Mouse (Mus musculus): ENCODE data around the gene Srgap2.

The Srgap2 gene

DNA sequence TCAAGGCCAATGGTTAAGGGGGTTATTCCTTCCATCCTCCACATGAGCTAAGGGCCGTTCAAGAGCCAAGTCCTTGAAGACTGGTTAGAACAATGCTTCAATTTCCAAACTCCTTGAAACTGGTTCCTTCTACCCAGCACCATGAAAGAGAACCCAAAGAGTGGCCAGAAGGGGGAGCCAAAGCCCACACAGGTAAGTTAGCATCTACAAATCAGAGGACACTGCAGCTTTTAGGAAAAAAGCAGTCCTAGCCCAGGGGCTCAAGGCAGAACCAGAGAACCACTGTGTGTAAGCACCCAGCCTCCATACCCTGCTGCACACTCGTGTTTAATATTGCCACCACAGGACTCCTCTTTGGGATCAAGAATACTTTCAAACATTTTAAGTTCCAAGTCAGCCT is 236.5 kb downstream of the Srgap2 start:
- in situ Hi-C loops (cut with MseI, MboI): loop anchor here in 1 of 2 experiments (25.0 kb wide), 1 partner anchor 272 kb away; no protein-coding TSS in a partner anchor

DNA sequence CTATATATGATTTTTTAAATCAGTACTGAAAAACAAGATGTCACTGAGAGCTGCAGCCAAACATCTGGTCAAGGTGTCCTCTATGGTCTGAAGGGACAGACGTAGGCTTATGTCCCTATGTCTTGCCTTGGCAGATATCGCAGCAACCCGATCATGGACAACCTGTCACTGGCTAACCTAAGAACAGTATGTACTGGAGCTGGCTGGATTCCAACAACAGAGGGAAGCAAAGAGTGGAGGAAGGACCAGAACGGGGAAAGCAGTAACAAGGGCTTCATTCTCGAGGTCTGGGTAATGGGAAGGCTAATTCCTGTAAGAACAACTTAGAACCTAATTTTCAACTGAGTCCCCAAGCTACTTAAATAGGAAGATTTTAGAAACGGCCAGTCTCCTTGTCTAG is 238.2 kb downstream of the Srgap2 start:
- in situ Hi-C loops (cut with MseI, MboI): loop anchor here in 1 of 2 experiments (25.0 kb wide), 1 partner anchor 273 kb away; no protein-coding TSS in a partner anchor

DNA sequence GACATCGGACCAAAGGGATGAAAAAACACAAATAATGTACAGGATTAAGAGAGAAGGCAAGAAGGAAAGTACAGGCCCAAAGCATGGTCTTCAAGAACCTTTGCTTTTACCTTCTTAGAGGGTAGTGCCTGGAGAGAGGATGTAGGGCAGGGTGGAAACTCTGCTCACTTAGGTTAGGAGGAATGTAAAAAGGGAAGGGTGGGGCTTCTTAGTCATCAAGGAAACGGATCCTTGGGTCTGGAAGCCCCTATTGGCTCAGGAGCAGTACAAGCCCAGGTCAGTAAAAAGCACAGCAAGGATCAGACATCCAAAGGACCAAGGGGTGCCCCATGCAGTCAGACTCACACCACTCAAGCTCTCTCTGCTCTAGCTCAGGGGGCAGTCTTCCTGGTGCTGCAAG is 239.9 kb downstream of the Srgap2 start:
- in situ Hi-C loops (cut with MseI, MboI): loop anchor here in 1 of 2 experiments (25.0 kb wide), 1 partner anchor 275 kb away; no protein-coding TSS in a partner anchor

DNA sequence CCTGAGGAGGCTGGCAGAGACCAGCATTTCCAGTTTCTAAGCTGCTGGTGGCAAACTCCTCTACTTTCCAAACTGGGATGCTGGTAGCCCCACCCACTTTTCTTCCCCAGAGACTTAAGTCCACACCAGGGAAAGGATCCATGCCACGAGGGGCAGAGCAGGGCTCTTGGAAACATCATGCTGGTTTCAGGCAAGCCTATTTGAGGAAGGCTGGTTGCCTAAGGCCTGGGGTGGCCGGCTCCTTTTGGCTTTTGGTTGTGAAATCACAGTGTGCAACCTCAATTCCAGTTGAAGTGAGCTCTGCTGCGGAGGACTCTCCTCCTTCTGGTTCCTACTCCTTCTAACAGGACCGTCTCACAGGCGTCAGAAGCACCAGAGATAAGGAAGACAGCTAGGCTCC is 240.3 kb downstream of the Srgap2 start:
- in situ Hi-C loops (cut with MseI, MboI): loop anchor here in 1 of 2 experiments (25.0 kb wide), 1 partner anchor 275 kb away; no protein-coding TSS in a partner anchor

DNA sequence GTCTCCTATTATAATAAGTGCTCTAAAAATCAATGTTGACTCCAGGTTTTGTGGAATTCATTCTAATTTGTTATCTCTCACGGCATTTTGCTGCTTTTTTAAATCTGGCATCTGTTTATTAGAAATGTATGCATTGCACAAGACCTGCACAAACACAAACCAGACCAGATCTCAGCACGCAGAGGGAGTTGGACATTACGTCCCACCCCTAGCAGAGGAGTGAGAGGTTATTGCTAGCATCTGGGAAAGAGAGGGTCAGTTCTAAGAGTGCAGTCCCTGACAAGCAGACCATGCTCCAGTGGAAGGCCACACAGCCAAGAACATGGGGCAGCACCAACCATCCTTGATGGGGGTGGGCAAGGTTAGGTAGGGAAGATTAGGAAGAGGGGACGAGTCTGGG is 242.5 kb downstream of the Srgap2 start:
- in situ Hi-C loops (cut with MseI, MboI): loop anchor here in 1 of 2 experiments (25.0 kb wide), 1 partner anchor 278 kb away; no protein-coding TSS in a partner anchor

DNA sequence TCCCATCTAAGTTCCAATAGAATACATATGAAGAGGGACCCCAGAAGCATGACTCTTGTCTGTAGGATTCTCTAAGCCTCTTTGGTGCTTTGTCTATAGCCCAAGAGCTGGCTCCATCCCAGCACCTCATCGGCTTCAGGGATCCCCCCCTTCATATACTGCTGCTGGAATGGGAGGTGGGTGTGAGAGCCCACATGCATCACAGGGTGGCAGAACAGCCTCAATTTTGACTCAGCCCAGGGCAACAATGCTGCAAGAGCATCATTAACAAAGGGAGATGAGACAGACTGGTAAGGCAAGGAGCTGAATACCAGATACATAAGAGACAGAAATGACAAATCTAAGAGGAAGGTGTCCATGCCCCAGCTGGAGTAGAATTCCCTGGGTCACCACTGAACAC is 243.0 kb downstream of the Srgap2 start:
- in situ Hi-C loops (cut with MseI, MboI): loop anchor here in 1 of 2 experiments (25.0 kb wide), 1 partner anchor 278 kb away; no protein-coding TSS in a partner anchor

DNA sequence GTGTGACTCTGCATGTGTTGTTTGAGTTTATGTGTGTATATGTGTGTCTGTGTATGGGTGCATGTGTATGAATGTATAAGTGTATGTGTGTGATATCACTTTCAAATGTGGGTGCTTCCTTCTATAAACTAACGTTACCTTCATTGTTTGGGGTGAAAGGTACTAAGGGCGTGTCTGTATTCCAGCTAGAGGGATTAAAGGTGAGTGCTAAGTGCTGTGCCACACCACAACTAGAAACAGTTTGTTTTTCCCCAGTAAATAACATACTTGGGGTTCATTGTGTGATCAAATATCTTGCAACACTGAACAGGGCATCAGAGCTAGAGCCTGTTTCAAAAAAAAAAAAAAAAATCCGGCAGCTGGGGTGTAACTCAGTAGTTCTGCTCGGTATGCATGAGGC is 245.4 kb downstream of the Srgap2 start:
- in situ Hi-C loops (cut with MseI, MboI): loop anchor here in 1 of 2 experiments (25.0 kb wide), 1 partner anchor 281 kb away; no protein-coding TSS in a partner anchor

DNA sequence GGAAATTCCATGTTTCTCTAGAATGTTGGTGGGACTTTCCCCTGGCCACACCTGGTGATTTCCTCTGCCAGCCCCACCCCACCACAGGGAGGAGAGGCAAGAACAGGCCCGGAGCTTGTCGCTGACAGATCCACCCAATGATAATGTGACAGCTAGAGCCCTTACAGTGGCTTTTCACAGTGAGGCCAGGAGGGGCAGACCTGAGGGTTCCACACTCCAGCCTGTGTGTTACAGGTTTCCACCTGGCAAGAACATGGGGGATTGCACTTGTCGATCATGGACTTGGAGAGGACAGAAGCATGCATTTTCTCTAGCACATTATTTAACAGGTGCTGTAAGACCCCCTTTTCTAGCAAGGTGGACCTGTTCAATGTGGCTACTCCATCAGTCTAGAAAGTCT is 246.9 kb downstream of the Srgap2 start:
- in situ Hi-C loops (cut with MseI, MboI): loop anchor here in 1 of 2 experiments (25.0 kb wide), 1 partner anchor 282 kb away; no protein-coding TSS in a partner anchor

DNA sequence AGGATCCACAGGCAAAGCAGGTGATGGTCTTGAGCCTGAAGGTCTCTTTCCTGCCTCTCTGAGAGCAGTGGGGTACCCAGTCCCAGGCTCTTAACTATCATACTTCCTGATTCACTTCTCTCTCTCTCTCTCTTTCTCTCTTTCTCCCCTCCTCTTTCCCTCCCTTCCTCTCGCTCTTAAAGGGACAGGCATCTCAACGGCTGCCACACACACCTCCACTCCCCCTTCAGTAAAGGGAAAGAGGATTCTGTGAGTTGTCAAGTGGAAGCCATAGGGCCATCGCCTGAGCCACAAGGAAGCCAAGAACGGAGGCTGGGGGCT is 247.7 kb downstream of the Srgap2 start, which contains the start of gene Ikbke:
Gene Ikbke, minus strand, starts transcription at position 151 of the 321 bp plus-strand sequence.
- in situ Hi-C loops (cut with MseI, MboI): loop anchor here in 1 of 2 experiments (25.0 kb wide), 1 partner anchor 283 kb away; no protein-coding TSS in a partner anchor

DNA sequence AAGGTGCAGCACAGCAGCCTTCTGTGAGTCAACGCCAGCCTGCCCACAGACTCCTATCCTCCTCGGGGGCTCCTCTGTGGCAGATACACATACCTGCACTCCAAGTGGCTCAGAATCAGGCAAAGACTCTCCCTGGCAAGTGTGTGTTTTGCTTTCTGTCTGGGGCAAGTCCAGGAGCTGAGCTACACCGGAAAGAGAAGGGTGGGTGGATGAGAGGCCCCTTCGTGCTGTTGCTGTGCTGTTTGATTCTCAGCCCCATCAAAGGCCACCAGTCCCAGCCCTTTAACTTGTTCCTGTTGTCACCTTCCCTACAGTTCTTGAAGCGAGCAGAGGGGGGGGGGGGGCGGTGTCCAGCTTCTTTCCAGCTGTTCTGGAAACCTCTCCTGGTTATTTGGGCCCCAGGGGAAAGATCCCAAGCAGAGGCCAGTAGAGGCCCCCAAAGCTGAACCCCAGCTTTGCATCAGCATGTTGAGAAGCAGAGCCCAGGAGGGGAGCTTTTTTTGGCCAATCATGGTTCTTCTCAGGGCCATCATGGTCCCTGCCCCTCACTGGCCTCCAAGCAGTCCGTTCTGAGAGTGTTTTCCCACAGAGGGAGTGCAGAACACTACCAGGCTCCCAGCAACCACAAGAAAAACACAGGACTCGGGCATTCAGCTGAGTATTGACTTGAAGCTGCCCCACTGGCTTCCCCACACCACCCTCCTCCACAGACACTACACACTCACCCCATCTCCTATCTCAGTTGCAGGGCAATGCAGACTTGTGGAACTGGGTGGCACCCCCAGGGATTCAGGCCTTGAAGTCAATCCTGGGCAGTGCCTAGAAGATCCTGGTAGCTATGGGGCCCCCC is 248.3 kb downstream of the Srgap2 start:
- in situ Hi-C loops (cut with MseI, MboI): loop anchor here in 1 of 2 experiments (25.0 kb wide), 1 partner anchor 283 kb away; no protein-coding TSS in a partner anchor

DNA sequence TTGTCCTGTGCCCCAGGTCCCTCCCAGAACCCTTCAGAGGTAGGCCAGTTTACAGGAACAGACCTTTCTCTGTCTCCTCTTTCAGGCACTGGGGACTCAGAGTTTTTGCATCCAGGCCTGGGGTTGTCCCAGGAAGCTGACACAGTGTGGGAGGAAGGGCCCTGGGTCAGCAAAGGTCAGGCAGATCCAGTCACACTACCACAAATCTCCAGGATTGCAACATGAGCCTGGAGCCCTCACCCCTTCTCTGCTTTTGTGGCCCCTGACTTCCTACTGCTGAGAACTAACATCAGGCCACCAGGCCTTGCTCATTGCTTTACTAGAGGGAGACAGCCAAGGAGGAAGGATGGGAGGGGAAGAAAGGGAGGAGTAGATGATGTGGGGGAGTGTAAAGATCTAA is 250.3 kb downstream of the Srgap2 start:
- in situ Hi-C loops (cut with MseI, MboI): loop anchor here in 1 of 2 experiments (25.0 kb wide), 1 partner anchor 285 kb away; no protein-coding TSS in a partner anchor

DNA sequence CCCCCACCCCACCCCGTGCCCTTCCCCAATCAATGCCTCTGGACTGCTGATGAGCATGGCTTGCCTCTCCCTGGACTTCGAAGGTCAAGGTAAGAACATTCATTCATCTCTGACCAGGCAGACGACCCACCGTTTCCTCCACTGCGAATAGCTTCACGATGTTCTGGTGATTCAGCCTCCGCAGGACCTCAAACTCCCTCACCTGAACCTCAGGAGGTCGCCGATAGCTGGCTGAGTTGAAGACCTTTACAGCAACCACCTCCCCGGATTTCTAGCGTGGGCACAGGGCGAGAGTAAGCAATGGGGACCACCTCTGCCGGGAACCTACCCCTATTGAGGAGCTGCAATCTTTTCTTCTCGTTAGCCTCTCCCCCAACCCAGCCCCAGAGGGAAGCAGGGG is 251.6 kb downstream of the Srgap2 start:
- in situ Hi-C loops (cut with MseI, MboI): loop anchor here in 1 of 2 experiments (25.0 kb wide), 1 partner anchor 287 kb away; no protein-coding TSS in a partner anchor

DNA sequence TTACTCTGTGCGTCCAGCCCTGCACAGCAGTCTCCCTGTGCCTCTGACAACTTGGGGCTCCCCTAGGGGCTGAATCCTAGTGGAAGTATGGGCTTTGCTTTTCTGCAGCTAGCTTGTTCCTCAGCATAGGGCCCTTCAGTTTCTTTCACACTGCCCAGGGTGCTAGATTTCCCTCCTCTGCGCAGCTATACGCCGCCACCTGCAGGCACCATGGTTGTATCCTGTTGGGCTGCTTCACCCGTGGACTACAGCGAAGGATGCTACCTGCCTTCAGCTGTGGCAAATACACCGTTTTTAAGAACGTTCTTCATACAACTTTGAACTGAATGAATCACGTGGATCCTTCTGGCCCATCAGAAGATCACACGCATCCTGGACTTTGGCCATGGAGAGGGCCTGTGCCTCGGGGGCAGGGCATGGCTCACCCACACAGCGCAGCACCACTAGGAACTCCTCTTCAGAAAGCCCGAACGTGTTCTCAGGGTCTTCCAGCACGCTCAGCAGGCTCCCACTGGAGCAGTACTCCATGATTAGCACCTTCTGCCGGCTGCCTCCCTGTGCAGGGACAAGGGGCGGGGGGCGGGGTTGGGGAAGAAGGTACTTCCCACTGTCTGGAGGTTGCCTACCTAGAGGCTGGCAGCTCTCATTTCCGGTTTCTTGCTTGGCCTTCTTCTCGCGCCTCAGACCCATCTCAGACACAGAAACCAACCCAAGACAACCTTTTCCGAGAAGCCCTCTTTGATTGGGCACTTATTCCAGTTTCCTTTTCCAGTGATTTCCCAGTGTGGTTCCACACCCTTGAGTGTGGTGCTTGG is 252.2 kb downstream of the Srgap2 start:
- in situ Hi-C loops (cut with MseI, MboI): loop anchor here in 1 of 2 experiments (25.0 kb wide), 1 partner anchor 287 kb away; no protein-coding TSS in a partner anchor

DNA sequence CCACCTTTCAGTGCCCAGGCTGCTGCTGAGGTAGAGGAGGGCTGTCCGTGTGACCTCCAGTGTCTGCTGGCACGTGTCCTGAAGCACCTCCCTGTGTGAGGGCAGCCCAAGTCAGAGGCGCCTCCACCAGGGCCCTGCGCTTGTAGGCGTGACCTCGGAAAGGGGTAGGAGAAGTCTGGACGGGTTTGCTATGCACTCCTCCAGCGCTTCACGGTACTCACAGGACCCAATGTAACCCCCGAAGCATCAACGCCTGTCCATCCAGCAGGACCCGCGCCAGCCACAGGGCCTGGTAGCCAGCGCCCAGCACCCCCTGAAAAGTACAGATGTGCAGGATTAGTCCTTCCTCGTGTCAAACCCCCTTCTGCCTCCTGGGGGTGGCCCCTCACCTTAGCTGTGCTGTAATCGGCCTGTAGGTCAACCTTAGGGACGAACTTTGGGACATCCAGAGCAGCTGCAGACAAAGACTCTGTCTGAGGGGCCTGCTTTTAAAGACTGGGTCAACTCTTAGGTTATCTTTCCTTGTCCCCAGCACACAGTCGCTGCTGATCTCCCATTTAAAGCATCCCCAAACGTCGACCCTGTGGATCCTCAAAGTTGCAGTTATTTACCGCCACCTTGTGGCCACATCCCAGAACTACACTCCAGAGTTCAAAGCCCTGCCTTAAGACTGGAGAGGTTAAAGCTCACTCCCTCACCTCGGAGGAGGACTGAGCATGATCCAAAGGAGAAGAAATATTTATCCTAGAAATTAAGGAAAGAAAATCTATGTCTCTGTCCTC is 257.2 kb downstream of the Srgap2 start:
- in situ Hi-C loops (cut with MseI, MboI): no loop called here

DNA sequence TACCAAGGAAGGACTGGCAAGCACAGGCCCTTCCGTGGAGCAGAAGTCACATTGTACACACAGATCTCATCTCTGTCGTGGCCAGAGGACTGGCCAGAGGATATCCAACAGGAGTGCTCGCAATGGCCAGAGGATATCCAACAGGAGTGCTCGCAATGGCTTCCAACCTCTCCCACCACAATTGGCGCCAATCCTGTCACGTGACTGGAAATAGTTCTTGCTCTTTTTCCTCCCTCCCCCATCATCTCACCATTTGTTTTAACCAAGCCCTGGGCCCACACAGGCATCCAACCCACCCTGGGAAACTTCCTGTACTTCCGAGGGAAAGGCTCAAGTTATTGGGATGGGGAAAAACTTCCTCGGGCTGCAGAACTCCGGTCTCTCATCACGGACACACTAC is 258.4 kb downstream of the Srgap2 start:
- in situ Hi-C loops (cut with MseI, MboI): no loop called here

DNA sequence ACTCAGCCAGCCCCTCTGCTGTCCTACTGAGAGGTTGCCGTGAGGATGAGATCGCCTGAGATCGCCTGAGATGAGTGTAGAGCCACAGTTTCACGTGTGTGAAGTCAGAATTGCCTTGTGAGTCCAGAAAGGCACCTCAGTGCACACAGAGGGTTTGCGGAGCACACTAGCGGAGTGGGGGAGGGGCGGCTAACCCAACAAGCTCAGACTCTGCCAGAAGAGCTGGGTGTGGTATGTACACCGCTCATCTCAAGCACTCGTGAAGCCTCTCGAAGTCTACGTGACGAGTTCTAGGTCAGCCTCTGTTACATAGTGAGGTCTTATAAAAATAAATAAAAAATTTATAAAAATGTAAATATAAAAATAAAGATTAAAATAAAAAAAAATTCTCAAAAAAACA is 263.2 kb downstream of the Srgap2 start:
- in situ Hi-C loops (cut with MseI, MboI): no loop called here

DNA sequence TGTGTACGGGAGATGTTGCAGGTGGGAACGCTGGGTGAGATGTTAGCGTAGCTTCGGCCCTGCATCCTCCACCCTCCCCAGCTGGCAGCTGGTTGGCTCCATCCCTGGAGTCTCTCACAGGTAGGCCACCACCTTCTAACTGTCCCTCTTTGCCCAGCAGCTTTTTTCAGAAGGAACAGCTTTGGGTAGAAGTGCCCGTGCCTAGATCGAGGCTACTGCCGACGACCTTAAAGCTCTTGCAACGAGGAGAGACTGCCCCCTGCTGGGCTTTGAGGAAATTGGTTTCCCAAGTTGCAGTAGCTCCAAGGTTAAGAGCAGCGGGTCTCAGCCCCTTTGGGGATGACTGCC is 266.9 kb downstream of the Srgap2 start:
- in situ Hi-C loops (cut with MseI, MboI): no loop called here

DNA sequence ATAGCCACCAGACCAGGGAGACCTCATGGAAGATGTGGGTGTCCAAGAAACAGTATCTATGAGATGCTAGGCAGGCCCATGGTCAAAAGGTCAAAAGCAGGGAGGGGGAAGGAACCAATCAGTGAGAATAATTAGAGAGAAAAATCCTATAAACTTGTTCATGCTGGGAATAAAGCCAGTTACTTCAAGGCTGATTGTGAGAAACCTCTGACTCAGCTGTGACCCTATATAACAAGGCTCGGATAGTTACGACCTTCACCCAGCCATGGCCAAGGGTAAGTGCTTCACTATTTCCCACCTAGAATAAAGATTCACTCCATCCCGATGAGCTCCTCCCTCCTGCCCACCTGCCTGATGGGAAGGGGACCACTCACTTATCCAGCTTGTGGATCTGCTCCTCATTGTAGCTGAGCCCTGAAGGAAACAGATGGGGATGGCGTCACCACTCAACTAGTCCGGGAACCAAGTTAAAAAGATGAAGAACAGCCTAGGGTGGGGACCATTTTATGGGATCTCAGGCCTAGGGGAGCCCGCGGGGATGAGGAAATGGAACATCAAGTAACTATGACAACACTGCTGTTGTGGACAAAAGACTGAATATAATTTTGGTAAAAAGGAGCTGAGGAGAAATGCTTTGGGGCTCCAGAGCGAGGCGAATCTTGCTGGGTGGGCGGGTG is 267.4 kb downstream of the Srgap2 start:
- in situ Hi-C loops (cut with MseI, MboI): loop anchor here in 1 of 2 experiments (5.0 kb wide), 1 partner anchor 72 kb away; no protein-coding TSS in a partner anchor

DNA sequence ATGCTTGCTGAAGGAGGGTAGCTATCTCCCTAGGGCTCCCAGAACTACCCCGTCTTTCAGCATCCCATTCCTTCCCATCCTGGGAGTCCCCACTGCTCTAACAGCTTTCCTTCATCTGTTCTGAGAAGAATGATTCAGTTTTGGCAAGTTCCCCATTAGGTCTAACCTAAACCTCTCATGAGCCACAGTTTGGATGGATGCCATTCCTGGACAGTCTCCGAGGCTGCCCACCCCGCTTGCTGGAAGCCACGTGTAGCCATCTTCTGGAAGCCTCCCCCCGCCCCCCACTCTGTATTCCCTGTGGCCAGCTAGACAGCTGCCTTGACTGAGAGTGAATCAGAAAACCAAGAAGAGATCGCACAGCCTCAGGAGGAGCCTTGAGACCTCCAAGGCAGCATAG is 269.9 kb downstream of the Srgap2 start:
- in situ Hi-C loops (cut with MseI, MboI): loop anchor here in 1 of 2 experiments (5.0 kb wide), 1 partner anchor 70 kb away; no protein-coding TSS in a partner anchor
